Mouse (Mus musculus): ENCODE results near the gene Grk3.

Grk3 gene

GRCm38 (mm10) chr5:112870729-112871128 is 144.9 kb downstream of the Grk3 start:
- DNase-seq (ENCODE audit: low read depth, low spot score), result no peak

- DNase-seq (ENCODE audit: low read depth, low spot score), result no peak
Observed at GRCm38 (mm10) chr5:112868620-112869019, 147.0 kb downstream of the Grk3 start.

DNA sequence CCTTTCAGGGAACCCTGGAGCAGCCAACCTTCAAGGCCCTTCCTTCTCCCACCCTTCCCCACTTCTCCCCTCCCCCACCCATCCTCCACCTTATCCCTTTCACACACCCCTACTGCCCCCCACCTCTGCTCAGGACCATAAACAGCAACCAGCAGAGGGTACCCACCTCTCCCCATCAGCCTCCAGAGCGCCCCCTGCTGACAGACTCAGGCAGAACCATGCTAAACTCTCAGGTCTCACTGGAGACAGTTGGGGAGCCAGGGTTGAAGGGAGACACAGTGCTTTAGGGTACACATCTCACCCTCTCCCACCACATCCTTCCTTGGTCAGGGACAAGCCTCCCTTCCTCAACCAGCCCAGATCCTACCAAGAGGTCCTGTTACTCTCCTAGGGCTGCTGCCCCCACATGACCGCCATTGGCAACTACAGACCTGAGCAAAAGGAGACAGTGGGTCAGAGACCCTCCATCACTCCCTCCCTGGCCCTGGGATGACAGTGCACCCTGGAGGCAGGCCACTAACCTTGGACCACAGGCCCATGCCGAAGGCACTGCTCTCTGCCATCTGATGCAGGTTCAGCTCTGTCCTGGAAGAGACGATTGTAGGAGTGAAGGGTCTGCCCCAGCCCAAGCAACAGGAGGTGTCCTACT is 150.7 kb downstream of the Grk3 start:
- DNase-seq (ENCODE audit: low read depth, low spot score), result no peak

Measured in WW6 (cell line).